Mouse (Mus musculus) lung, postnatal 10 days (tissue): ENCODE data around the gene Enthd1.
A peak's percentile ranks its signal among the peaks of the same experiment; 100 is the strongest.

Source experiments
- DNase-seq: peaks from one replicate; pipeline ENCODE4 v3.0.0; 2021

Gene Enthd1

DNA sequence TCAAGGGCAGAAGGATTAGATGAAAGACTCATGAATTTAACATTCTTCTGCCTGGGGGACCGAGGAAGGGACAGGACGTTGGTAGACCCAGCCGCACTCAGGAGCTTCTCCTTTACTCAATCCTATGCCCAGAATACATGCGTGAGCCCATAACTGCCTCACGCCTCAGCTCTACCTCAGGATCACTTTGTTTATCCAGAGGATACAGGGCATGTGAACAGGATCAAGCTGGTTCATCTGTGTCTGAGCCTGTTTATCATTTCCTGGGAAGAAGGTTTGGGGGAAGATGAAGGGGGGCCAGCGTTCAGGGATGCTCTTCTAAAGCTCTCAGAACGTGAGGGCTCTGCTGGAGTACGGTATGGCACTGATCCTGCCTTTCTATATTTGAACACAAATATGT lies 82.6 kb downstream of the Enthd1 start:
- DNase-seq = no peak

DNA sequence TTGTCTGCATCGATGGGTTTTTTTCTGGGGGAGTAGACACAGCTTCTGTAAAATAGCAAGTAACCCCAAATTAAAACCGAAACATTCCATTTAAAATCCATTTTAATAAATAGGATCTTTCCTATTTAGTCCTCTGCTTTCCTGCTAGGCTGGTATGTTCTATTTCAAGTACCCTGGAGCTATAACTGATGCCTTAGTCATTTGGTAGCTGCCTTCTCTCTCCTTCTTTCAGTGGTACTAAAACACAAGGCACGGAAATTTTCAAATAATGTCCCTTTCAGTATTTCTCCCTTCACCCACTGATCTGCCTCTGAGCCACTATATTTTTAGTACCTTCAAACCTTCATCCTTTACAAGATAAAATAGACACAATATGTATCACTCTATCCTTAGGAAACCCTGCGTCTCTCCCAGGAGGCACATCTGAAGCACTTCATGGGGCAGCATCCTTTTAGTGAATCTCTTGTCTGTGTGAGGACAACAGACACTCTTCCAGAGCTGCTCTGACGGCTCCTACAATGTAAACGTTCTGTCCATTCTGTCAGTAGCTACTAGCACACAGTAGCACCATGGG lies 90.4 kb downstream of the Enthd1 start:
- DNase-seq = no peak

DNA sequence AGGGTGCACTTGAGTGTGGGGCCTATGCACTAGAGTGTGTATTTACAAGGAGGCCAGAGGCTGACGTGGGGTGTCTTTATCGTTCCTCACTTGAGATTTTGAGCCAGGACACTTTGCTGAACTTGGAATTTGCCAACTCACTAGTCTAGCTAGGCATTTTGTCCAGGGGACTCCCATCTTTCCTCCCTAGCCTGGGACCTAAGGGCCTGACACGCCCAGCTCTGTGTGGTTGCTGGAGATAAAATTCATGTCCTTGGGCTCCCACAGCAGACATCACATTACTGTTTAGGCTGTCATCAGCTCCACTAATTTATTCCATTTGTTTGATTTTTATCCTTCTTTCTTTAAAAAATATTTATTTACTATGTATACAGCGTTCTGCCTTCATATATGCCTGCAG lies 97.1 kb downstream of the Enthd1 start:
- no peak for DNase-seq

DNA sequence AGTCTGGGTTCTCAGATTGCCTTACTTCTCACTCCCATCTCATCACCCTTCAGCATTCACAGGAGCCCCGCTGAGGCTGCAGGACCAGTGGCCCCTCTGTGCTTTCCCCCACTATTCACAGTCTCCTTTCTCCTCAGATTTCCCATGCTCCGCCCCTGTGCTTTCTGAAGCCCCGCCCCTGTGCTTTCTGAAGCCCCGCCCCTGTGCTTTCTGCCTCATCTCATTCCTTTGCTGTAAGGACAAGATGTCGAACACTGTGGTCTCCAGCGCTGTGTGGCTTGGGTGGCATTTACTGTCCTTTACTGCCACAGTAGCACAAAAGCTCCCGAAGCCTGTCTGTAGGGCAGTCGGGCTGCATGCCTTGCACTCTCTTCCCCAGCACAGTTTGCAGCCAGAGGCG lies 102.8 kb downstream of the Enthd1 start:
- peak; percentile 50 for DNase-seq

DNA sequence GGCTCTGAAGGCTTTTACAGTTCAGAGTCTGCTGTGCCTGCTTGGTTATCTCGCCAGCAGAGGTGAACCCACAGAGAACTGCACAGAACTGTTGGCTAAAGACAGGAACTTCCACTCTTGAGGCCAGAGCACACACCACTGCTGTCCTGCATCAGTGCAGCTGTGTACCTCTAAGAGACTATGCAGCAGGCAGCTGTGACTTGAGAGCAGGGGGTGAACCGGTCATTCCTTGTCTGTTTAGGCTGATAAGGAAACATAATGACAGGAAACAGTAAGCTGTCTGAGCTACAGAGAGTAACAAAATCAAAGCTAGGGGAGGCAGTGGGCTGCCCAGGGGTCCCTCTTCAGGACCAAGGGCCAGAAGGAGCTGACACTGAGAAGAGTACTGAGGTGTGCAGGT lies 103.5 kb downstream of the Enthd1 start:
- no peak for DNase-seq

DNA sequence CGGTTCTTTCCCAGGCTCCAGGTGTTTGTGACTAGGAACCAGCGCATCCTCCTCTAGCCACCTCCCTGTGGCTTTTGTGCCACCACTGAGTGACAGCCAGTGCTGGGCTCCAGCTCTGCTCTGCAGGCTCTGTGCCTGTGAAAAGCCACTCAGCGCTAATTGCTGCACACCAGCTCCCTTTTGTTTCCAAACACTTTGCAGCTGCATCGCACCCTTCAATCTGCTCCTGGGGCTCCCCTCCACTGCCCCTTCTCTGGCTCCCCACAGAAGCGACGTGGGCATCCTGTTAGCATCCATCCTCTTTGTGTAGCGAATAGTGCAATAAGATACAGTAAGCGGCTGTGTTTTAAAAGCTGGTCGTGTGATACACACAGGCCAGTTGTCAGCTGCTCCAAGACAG lies 104.9 kb downstream of the Enthd1 start:
- DNase-seq = no peak

DNA sequence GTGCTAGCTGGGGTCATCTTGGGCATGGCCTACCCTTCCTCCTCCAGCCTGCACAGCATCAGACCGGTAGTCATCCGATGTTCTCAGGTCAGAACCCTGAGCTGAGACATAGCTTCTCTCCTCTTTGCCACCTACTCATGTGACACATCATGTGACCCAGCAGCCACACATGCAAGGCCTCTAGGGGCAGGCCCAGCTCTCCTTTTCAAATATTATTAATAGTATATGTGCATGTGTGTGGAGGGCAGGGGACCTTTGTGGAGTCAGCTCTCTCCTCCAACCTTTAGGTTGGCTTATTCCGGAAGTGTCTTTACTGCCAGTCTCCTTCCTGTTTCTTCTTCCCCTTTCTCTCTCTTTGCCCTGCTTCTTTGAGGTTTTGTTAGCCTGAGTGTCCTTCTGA lies 107.0 kb downstream of the Enthd1 start:
- no peak for DNase-seq

DNA sequence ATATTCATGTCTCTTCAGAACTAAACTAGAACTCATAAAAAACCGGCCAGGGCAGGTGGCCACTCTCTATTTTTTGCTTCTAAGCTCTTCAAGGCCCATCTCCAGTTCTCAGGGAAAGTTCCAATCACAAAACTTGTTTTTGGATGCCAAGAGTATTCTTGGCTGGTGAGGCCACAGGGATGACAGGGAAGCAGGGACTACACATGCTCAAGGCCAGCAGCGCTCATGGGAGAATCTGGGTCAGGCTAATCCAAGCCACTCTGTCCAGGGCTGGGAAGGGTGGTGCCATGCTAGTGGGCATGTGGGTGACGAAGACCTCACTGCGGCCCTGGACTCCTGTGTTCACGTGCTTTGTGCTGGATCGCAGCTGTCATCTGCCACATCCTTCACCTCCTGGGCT lies 110.5 kb downstream of the Enthd1 start:
- no peak for DNase-seq

DNA sequence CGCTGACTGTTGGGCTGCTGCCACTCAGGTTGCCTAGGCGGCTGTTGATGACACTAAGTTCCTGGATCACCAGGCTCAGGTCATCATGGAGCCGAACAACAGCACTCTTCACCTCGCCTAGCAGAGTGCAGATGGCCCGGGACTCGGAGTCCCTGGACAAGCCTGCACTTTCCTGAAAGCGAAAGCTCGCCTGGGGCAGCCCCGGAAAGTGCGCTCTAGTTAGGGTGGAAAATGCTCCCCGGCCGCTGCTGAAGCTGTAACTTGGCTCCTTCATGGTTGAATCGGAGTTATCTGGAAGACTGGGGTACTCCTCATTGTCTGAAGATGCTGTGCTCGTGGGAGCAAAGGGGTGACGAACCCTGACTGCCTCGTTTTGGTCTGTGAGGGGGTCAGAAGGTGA lies 112.5 kb downstream of the Enthd1 start:
- no peak for DNase-seq

DNA sequence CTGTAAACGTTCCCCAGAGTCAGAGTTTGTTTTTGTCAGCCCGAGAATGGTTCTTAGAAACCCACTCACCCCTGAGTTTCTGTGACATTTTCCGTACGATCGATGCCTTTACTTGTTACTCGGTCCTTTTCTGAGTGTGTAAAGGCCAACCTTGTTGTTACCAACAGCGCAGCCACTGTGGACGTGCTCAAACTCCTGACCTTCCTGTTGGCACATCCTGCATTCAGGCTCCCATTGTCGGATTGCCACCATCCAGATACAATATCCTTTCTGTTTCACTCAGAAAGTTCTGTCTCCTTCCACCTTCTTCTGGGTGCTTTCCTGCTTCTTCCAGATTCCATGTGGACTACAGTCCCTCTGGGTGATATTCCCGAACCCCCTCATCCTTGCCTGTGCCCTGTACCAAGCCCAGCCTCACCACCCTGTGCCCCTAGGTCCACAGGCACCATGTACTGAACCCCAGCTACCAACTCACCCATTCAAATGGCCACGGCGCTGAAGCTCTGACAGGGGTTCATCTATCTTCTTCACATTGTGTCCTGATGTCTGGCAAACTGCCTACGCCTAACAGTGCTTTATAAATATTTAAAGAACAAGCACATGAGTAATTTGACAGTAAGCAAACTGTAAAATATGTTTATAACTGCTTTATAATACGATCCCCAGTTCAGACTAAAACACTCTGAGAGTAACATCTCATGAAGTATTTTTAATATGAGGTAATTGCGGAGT lies 118.8 kb downstream of the Enthd1 start:
- peak; percentile 70 for DNase-seq

DNA sequence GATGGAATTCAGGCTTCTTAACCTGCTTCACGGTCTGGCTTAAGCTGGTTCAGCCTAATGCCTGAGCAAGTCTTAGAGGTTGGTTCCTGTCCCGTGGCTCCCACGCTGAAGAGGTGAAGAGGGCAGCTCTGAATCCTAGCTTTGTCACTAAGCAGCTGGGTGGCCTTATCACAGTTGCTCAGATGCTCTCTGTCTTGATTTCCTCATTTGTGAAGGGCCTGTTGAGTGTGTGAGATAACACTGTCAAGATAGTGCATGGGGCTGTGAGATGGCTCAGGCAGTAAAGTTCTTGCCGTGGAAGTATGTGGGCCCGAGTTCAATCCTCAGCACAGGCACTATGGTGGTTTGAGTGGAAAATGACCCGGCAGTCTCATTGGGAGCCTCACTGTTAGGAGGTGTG lies 124.8 kb downstream of the Enthd1 start:
- DNase-seq = no peak

DNA sequence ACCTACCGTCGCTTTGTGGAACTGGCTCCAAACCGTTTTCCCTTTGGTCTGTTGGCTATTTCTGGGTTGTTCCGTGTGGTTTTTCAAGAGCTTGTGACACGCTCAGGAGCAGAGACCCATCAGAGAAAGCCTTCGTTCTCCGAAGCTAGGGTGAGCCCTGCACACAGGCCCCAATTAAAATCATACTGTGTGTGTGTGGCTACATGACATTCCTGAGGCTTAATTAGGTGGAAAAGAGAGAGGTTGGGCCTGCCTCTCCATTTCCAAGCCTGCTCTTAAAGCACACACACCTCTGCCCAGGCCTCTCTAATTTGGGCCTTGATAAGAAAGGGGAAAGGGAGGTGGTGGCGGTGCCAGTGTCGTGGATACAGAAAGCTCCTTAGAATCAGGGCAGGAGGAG lies 126.5 kb downstream of the Enthd1 start:
- DNase-seq = no peak

DNA sequence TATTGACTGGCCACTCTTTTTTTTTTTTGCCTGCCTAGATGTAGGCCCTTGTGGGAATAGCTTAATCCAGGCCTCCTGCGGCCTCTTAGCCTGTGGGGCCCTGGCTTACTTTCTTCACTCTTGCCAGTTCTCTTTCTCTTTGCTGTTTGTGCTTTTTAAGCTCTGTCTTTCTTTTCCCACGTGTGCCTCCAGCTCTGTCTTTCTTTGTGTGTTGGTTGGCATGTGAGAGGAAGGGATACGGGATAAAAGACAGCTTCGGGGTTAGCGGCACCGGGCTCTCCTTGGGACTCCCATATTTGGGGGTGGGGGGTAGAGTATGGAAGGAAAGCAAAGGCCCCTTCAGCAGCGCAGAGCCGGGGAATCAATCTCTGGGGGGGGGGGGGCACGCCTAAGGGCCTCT lies 127.0 kb downstream of the Enthd1 start:
- no peak for DNase-seq

DNA sequence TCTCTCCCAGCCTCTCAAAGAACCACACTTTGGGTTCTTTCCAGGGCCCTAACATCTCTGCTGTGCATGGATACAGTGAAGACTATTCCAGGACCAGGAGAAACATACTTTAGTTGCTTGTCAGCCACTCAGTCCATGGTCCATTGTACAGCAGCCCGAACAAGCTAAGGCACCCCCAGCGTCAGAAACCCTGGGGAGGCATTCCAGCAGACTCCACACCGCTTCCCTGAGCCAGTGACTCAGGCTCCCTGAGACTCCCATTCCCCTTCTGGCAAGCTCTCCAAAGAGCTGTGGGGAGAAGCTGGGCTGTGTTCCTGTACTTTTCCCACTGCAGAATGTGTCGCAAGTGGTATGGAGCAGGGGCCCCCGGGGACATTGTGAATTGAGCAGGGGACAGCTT lies 128.0 kb downstream of the Enthd1 start:
- DNase-seq = no peak

DNA sequence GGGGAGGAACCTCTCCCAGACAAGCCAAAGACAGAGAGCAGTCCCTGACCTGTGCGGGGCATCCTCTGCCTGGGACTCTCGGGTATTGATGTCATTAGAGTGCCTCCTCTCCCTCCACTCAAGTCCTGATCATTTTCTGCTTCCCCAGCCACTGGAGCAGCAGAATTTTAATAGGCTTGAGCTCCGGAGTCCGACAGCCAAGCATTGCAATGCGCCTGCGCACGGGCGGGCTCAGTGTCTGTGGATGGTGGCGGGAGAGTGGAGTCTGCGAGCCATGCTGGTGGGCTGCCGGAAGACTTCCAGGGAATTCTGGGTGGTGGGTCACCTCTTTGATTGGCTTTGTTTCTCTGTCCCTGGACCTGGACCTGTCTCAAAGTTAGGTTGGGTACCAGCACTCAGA lies 134.6 kb downstream of the Enthd1 start:
- no peak for DNase-seq

DNA sequence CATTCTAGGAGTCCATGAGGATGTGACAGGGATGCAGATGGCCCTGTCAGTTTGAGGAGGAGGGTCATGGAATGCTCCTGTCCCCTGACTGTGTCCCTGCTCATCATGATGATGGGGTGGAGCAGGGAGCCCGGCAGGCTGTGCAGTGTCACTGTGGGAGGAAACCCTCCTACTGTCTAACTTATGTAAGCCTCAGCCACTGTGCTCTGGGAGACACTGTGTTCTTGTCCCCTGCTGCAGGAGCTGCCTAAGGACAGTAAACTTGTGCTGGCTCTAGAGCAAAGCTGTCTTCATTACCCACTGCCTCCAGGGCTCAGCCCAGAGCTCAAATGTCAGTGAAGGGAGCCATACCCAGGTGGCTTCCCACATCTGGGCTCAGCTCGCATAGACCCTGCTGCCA lies 146.8 kb downstream of the Enthd1 start:
- DNase-seq = no peak

DNA sequence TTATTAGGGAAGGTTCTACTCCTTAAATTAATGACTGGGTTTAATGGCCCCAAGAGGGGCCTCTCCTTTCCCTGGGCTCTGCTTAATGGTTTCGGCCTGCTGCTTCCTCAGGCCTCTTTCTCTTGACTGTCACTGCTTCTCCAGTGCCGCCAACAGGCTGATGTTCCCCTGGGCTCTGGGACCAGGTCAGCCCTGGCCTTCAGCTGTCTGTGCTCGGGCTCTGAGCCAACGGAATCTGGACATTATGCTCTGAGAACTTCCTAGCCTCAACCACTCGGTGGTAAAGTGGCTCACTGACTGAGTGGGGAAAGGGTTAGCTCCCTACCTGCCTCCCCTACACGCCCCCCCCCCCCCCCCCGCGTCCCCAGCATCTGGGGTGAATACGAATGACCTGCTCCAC lies 147.9 kb downstream of the Enthd1 start:
- no peak for DNase-seq

DNA sequence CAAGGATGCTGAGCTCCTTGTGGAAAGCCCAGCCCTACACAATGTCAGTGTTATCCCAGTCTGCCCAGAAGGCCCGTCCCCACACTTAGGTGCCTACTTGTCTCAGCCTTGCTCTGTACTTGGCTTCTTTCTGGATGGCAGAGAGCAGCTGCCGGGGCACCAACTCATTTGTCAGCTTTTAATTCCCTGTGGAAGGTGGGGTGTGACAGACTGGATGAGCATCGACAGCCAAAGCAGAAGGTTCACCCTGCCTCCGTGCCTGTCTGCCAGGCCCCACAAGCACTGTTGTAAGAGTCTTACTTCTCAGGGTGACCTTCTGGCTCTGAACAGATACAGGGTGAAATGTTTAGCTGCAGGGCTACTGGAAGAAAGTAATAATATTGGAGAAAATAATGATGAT lies 149.8 kb downstream of the Enthd1 start:
- DNase-seq = no peak

DNA sequence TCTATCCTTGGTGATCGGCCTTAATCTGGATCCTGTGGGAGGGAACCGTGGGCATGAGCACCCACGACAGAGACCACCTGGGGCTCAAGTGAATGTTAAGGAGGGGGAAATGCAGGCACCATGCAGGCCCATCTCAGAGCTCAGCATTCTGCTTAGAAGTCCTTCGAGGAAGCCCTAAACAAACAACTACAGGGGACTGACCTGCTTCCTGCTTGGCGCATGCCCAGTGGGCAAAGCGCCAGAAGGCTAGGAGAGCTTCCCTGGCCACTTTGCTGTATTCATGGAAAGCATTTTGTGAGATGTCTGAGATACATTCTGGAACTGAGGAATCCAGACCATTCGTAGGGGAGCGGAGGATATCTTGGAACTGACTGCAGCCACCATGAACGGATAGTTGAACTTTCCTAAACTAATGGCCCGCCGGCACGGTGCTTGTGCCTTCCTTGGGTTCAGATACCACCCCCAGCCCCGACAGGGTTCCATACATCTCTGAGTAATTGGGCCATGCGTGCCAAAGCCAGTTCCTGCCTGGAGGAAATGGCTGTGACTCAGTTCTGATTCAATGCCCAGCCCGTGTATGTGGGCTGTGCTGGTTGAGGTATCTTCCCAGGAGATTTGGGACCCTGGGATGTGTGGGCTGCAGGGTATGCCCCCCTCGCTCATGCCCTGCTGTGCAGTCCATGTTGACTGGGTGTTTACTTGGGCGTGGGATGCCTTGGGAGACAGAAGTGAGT lies 150.8 kb downstream of the Enthd1 start:
- DNase-seq = peak; percentile 60

DNA sequence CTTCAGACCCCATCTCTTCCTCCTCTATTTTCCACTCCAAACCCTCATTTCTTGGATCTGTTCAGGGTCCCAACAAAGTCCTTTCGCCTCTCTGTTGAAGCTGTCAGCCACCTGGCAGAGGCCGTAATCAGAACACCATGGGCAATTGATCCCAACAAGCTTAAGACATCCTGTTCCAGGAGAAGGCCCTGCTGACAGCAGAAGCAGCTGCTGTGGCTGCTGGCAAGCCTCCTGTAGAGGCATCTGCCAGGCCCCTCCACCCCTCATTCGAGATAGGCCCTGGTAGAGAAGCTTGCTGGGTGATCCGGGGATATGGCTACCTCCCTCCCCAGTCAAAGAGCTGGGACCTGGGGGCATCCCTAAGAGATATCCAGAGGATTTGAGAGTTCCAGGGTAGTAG lies 151.9 kb downstream of the Enthd1 start:
- no peak for DNase-seq

DNA sequence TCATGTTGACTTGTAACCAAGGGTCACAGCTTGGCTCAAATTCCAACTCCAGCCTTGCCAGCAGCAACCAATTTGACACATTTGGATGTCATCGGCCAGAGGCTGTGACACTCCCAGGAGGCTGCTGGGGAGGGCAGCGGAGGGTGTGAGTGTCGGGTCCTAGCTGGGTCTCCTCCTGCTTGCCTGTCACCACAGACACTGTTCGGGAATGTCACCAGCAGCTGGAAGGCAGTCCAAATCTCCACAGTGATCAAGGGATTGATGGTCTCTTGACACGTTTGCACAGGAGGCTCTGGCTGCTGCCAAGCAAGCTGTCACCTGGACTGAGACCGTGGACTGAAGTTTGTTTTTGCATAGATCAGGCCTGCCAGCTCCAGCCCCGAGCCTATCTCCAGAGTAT lies 154.3 kb downstream of the Enthd1 start:
- DNase-seq = no peak

DNA sequence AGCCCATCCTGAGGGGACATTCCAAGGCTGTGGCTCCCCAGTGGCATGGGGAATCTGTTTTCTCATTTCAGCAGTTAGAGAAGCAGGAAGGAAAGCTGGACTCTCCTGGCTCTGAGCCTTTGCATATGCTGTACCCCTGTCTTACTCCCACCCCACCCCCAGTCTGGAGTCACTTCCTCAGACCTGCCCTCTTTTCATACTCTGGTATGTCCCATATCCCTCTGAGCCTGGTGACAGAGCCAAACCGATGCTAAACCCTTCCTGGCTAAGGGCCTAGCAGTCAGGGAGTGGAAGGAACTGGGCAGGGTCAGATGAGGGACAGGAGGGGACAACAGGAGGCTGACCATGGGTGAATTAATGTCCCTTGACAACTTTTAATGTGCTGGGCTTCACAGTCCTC lies 157.1 kb downstream of the Enthd1 start:
- peak; percentile 54 for DNase-seq
